In the genomic region with DNA sequence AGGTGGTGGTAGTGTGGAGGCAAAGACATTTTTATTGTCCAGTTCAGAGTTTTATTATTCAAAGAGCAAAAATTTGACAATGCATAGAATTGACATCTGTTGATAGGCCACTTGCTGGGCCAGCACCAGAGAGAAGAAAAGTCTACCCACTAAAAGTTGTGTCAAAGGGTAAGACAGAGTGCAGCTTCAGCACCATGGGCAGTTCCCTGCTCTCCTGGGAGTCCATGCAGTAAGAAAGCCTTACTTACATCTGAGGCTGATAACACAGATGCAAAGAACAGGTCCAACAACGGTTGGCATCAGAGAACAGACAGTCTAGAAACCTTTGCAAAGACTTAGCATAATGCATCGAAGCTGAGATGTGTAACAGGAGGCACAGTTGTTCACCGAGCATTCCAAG, we compare ENCODE assay signal across 10 mouse cellular contexts. TPM values are rescaled to one million over a fixed set of nuclear protein-coding genes. Genes with fewer than 3 reads are reported as not detected.
DNase-seq lines count a peak whose midpoint lies in the region; ATAC-seq and TF ChIP-seq lines count a peak whose summit lies in the region.
"Had no signal": no experiment of that assay in that cellular context is flagged by ENCODE, and none has a peak within 500 bp of the region (broad histone marks: within the 10 kb centered on the region; RNA-seq: fewer than 3 reads in every experiment).

No protein-coding gene starts in this region.

- no peaks in the 10 kb centered on the region for H3K9me3 ChIP-seq in kidney, embryonic 16.5 days (ENCODE audit: low read length)
- no peaks in the 10 kb centered on the region for H3K9me3 ChIP-seq in limb, embryonic 10.5 days (replicated peaks)
- H3K9me3 ChIP-seq: hindbrain, embryonic 15.5 days had no signal

- H3K36me3 ChIP-seq in kidney, adult 2 months (ENCODE audit: control insufficient read depth, insufficient read depth, low read length), result peaks cover 1% of the 10 kb centered on the region; the same call in 1 of the 2 replicates
- peaks cover 32% of the 10 kb centered on the region for H3K36me3 ChIP-seq in kidney, embryonic 16.5 days (ENCODE audit: insufficient read depth, low read length)
- H3K36me3 ChIP-seq in limb, embryonic 10.5 days, result peaks cover 67% of the 10 kb centered on the region

- no peak overlapping the region for H3K27ac ChIP-seq in kidney, adult 2 months (ENCODE audit: insufficient read depth, low read depth, low read length)
- H3K27ac ChIP-seq in kidney, embryonic 16.5 days (ENCODE audit: low read length), result no peak overlapping the region
- no peak overlapping the region for H3K27ac ChIP-seq in limb, embryonic 10.5 days
- H3K27ac ChIP-seq: hindbrain, embryonic 15.5 days had no signal

- H3K4me3 ChIP-seq in kidney, adult 2 months (ENCODE audit: insufficient read depth, low read depth, low read length), result no peak overlapping the region
- H3K4me3 ChIP-seq in kidney, embryonic 16.5 days (ENCODE audit: low read length), result no peak overlapping the region
- no peak overlapping the region for H3K4me3 ChIP-seq in limb, embryonic 10.5 days
- H3K4me3 ChIP-seq: hindbrain, embryonic 15.5 days had no signal

- H3K9ac ChIP-seq in kidney, embryonic 16.5 days (replicated peaks; ENCODE audit: low read length), result no peak overlapping the region
- H3K9ac ChIP-seq: hindbrain, embryonic 15.5 days had no signal

- no peaks in the 10 kb centered on the region for H3K27me3 ChIP-seq in kidney, adult 2 months (replicated peaks; ENCODE audit: control insufficient read depth, insufficient read depth, low read length)
- no peaks in the 10 kb centered on the region for H3K27me3 ChIP-seq in kidney, embryonic 16.5 days (ENCODE audit: insufficient read depth, low read length)
- no peaks in the 10 kb centered on the region for H3K27me3 ChIP-seq in limb, embryonic 10.5 days (ENCODE audit: low read depth, poor library complexity, severe bottlenecking)
- H3K27me3 ChIP-seq: hindbrain, embryonic 15.5 days had no signal

- intact Hi-C loops in gastrocnemius, postnatal 36 days (cut with DNase I), result loop anchor here (5.0 kb wide), 3 partner anchors 37 to 138 kb away; a partner anchor contains a TSS

- no peak overlapping the region for H3K4me2 ChIP-seq in kidney, embryonic 16.5 days (replicated peaks; ENCODE audit: low read depth, low read length)
- H3K4me2 ChIP-seq: hindbrain, embryonic 15.5 days had no signal

- TF ChIP-seq CTCF in kidney, adult 2 months (conservative IDR thresholded peaks at IDR 0.05; ENCODE audit: insufficient read depth, insufficient read length, low read depth, low read length), result no peak

- WGBS in kidney, adult 2 months, result 87% methylated on average over 3 of the region's 3 CpGs
- 88% methylated on average over 3 of the region's 3 CpGs for WGBS in kidney, embryonic 16.5 days
- 95% methylated on average over 3 of the region's 3 CpGs for WGBS in limb, embryonic 10.5 days

- peaks cover 3% of the 10 kb centered on the region; the same call in 1 of the 2 replicates for H3K4me1 ChIP-seq in kidney, adult 2 months (ENCODE audit: control insufficient read depth, insufficient read depth, low read length)
- H3K4me1 ChIP-seq in kidney, embryonic 16.5 days (ENCODE audit: insufficient read depth, low read length), result no peaks in the 10 kb centered on the region
- H3K4me1 ChIP-seq in limb, embryonic 10.5 days, result peaks cover 7% of the 10 kb centered on the region; the same call in 1 of the 2 replicates
- H3K4me1 ChIP-seq: hindbrain, embryonic 15.5 days had no signal

- ATAC-seq in kidney, embryonic 16.5 days (ENCODE audit: low FRiP score, low TSS enrichment), result no peak

- peak; percentile 38 for DNase-seq in kidney, adult 2 months
- DNase-seq in 3T3-L1 (ENCODE audit: low read depth, low spot score), result peak; percentile 71
- DNase-seq in ZHBTc4 (ENCODE audit: low read depth, low spot score), result peak; percentile 67
- peak; percentile 57 for DNase-seq in limb, embryonic 10.5 days (ENCODE audit: low spot score)
- DNase-seq in layer of hippocampus, postnatal 36 days, result no peak
- DNase-seq in spleen, postnatal 36 days (ENCODE audit: low spot score in 2 of 2), result no peak
- DNase-seq in gastrocnemius, postnatal 36 days, result no peak
- DNase-seq: cerebellum, adult 9-10 months had no signal

- no peak for TF ChIP-seq POLR2A in kidney, adult 2 months (IDR thresholded peaks at IDR 0.05; ENCODE audit: low read depth, low read length)

RNA-seq across cellular contexts. Expression of a gene that starts 9.7 kb away (rescaled TPM):
- polyA plus RNA-seq in kidney, adult 2 months (2012; rRNA removed), result 173 and 194 TPM in 2 replicates
- polyA plus RNA-seq in kidney, embryonic 16.5 days (2015; fragmentation: Nextera tagmentation; extraction: Ambion mirVana), result 292 and 293 TPM in 2 replicates
- 314 and 323 TPM in 2 replicates for polyA plus RNA-seq in limb, embryonic 10.5 days (2016; fragmentation: Nextera tagmentation; extraction: Ambion mirVana)
- total RNA-seq in layer of hippocampus, postnatal 36 days (2021), result 100 to 1,000 TPM; 106 to 112 TPM
- 10 to 100 TPM; 43.8 to 47.7 TPM for total RNA-seq in gastrocnemius, postnatal 36 days (2021)

RNA-seq across cellular contexts. Expression of a gene that starts 36.5 kb away (rescaled TPM):
- polyA plus RNA-seq in kidney, adult 2 months (2012; rRNA removed), result 93.2 and 96.5 TPM in 2 replicates
- polyA plus RNA-seq in kidney, embryonic 16.5 days (2015; fragmentation: Nextera tagmentation; extraction: Ambion mirVana), result 109 and 113 TPM in 2 replicates
- polyA plus RNA-seq in limb, embryonic 10.5 days (2016; fragmentation: Nextera tagmentation; extraction: Ambion mirVana), result 103 and 121 TPM in 2 replicates
- 10 to 100 TPM; 58.7 to 63.4 TPM for total RNA-seq in layer of hippocampus, postnatal 36 days (2021)
- 10 to 100 TPM; 51.1 to 53.8 TPM for total RNA-seq in gastrocnemius, postnatal 36 days (2021)

Comparison
In these comparisons a context has a peak if more than half of its experiments do, and no peak if none do; other contexts are left out.
1. DNase-seq: peak in kidney, adult 2 months (single experiment), 3T3-L1 (single experiment), ZHBTc4 (single experiment) and limb, embryonic 10.5 days (single experiment); none in layer of hippocampus, postnatal 36 days (0 of 2), spleen, postnatal 36 days (0 of 2) and gastrocnemius, postnatal 36 days (0 of 2).